Mouse (Mus musculus) lung, adult 18-20 months (tissue): ENCODE data around the gene Cilp2.

ENCODE experiments used
- DNase-seq, 2 experiments: peaks; one replicate each; pipeline ENCODE4 v3.0.0; 2022; ENCODE audit warnings: mixed read lengths in 2 of 2

The Cilp2 gene

GRCm38 (mm10) chr8:69887289-69888243, at the start of gene Cilp2:
Gene Cilp2, minus strand, starts transcription at chr8:69887687.
- peak; percentile 34 to 48 for DNase-seq

- peak; percentile 65 to 82 for DNase-seq
Measured at GRCm38 (mm10) chr8:69936050-69936794, 48.7 kb upstream of the Cilp2 start.

GRCm38 (mm10) chr8:69935431-69935830, 47.9 kb upstream of the Cilp2 start:
- DNase-seq = no peak

- no peak for DNase-seq
Measured at GRCm38 (mm10) chr8:69934582-69934981, 47.1 kb upstream of the Cilp2 start.

- no peak for DNase-seq
Measured at GRCm38 (mm10) chr8:69933811-69934210, 46.3 kb upstream of the Cilp2 start.

GRCm38 (mm10) chr8:69926901-69927300, 39.4 kb upstream of the Cilp2 start:
- no peak for DNase-seq

- DNase-seq = no peak
Measured at GRCm38 (mm10) chr8:69923986-69924385, 36.5 kb upstream of the Cilp2 start.

- DNase-seq = no peak
Measured at GRCm38 (mm10) chr8:69921141-69921540, 33.7 kb upstream of the Cilp2 start.

GRCm38 (mm10) chr8:69919876-69920662, 32.6 kb upstream of the Cilp2 start:
- peak; percentile 76 for DNase-seq

GRCm38 (mm10) chr8:69919010-69919409, 31.5 kb upstream of the Cilp2 start:
- DNase-seq = peak; percentile 63 to 85

GRCm38 (mm10) chr8:69918506-69918905, 31.0 kb upstream of the Cilp2 start:
- no peak for DNase-seq

GRCm38 (mm10) chr8:69915748-69916147, 28.3 kb upstream of the Cilp2 start:
- no peak for DNase-seq

- DNase-seq = no peak
Measured at GRCm38 (mm10) chr8:69914526-69914925, 27.0 kb upstream of the Cilp2 start.

GRCm38 (mm10) chr8:69912478-69913074, 25.1 kb upstream of the Cilp2 start:
- DNase-seq = no peak

- DNase-seq = no peak
Measured at GRCm38 (mm10) chr8:69911917-69912316, 24.4 kb upstream of the Cilp2 start.

GRCm38 (mm10) chr8:69907106-69907505, 19.6 kb upstream of the Cilp2 start:
- DNase-seq = no peak

GRCm38 (mm10) chr8:69906260-69906659, 18.8 kb upstream of the Cilp2 start:
- DNase-seq = no peak

GRCm38 (mm10) chr8:69904096-69904495, 16.6 kb upstream of the Cilp2 start:
- no peak for DNase-seq

GRCm38 (mm10) chr8:69903063-69903542, 15.6 kb upstream of the Cilp2 start:
- peak; percentile 99 for DNase-seq

- peak in 1 of 2 experiments; percentile 37 for DNase-seq
Measured at GRCm38 (mm10) chr8:69902163-69903062, 14.9 kb upstream of the Cilp2 start, which contains the start of the genes Tssk6, Ndufa13 and Yjefn3. Gene Tssk6, plus strand, starts transcription at chr8:69902184. Gene Ndufa13, minus strand, starts transcription at chr8:69902558. Gene Yjefn3, minus strand, starts transcription at chr8:69902712.
